Comparison of ENCODE assay signal across 8 mouse cellular contexts in the genomic region with DNA sequence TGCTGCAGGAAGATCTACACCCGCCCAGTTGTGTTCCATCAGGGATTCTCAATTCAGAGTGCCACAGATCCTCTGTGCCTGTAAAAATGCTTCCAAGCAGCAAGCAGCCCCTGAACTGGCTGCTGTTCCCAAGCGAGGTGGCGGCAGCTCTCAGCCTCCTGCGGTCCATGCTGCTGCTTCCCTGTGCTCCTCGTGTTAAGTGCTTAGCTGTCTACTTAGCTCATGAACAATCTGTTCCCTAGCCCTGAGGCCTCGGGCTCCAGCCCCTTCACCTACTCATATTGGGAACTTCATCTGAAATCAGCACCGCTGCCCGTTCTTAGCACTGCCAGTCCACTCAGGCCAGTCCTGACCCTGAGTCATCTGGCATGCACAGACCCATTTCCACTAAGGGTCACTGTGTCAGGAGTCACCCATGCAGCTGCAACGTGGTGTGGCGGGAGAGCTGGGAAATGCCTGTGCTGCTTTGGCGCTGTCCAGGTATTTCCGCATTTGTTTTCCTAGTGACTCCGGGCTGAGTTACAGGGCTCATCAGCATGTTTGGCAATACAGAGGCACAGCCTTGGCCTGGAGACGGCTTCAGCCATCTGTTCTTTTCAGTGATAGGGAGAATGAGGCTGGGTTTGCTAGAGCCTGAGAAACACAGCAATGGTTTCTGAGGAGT.
DNase-seq lines count a peak whose midpoint lies in the region; ATAC-seq and TF ChIP-seq lines count a peak whose summit lies in the region.

No protein-coding gene starts in this region.

- no peaks in the 10 kb centered on the region for H3K36me3 ChIP-seq in heart, embryonic 11.5 days (ENCODE audit: control insufficient read depth, insufficient read depth, low read length)
- no peaks in the 10 kb centered on the region for H3K36me3 ChIP-seq in hindbrain, embryonic 15.5 days

- no peak for TF ChIP-seq POLR2A in brain, embryonic 14.5 days (IDR thresholded peaks at IDR 0.05; ENCODE audit: borderline replicate concordance, extremely low read depth, insufficient read depth, insufficient read length, poor library complexity, severe bottlenecking)

- no peaks in the 10 kb centered on the region for H3K9me3 ChIP-seq in heart, embryonic 11.5 days (replicated peaks; ENCODE audit: control insufficient read depth, low read length)
- H3K9me3 ChIP-seq in hindbrain, embryonic 15.5 days = no peaks in the 10 kb centered on the region

- no peak for ATAC-seq in heart, embryonic 11.5 days (replicated peaks; ENCODE audit: insufficient number of reproducible peaks, low FRiP score, low TSS enrichment)
- peak; percentile 88 for ATAC-seq in frontal cortex, adult (ENCODE audit: low TSS enrichment)
- ATAC-seq in hindbrain, embryonic 15.5 days (ENCODE audit: low FRiP score, low read depth) = peak; percentile 73
- ATAC-seq in granulocyte monocyte progenitor cell, adult 5-6 weeks (replicated peaks; ENCODE audit: poor library complexity, severe bottlenecking) = no peak

- H3K4me2 ChIP-seq in heart, embryonic 11.5 days = no peak overlapping the region
- peak overlapping the region; percentile 17 for H3K4me2 ChIP-seq in hindbrain, embryonic 15.5 days

- H3K27ac ChIP-seq in heart, embryonic 11.5 days (ENCODE audit: low read depth, low read length) = no peak overlapping the region
- H3K27ac ChIP-seq in hindbrain, embryonic 15.5 days (replicated peaks) = peak overlapping the region; percentile 57

- H3K9ac ChIP-seq in heart, embryonic 11.5 days (ENCODE audit: low read depth, low read length) = no peak overlapping the region
- no peak overlapping the region for H3K9ac ChIP-seq in hindbrain, embryonic 15.5 days

- no peak for TF ChIP-seq CTCF in brain, embryonic 14.5 days (IDR thresholded peaks at IDR 0.05; ENCODE audit: borderline replicate concordance, extremely low read depth, insufficient read depth, insufficient read length)

- no peaks in the 10 kb centered on the region for H3K27me3 ChIP-seq in heart, embryonic 11.5 days (ENCODE audit: control insufficient read depth, insufficient read depth, low read length)
- H3K27me3 ChIP-seq in hindbrain, embryonic 15.5 days = no peaks in the 10 kb centered on the region

- no peak overlapping the region for H3K4me3 ChIP-seq in heart, embryonic 11.5 days (ENCODE audit: low read depth, low read length)
- no peak overlapping the region for H3K4me3 ChIP-seq in hindbrain, embryonic 15.5 days

- WGBS in heart, embryonic 11.5 days (ENCODE audit: insufficient replicate concordance) = 42% methylated on average over 14 of the region's 14 CpGs
- WGBS in hindbrain, embryonic 15.5 days = 40% methylated on average over 14 of the region's 14 CpGs

- peak; percentile 98 for DNase-seq in heart, adult 11 months
- peak; percentile 80 for DNase-seq in brain, embryonic 14.5 days (ENCODE audit: low read depth)
- peak; percentile 50 to 71 for DNase-seq in left cerebral cortex, adult 9 months (ENCODE audit: low spot score in 2 of 2)
- DNase-seq in neural tube, embryonic 10.5 days (ENCODE audit: extremely low spot score, low spot score) = peak; percentile 21

- H3K4me1 ChIP-seq in heart, embryonic 11.5 days (ENCODE audit: control insufficient read depth, insufficient read depth, low read length) = peaks cover 22% of the 10 kb centered on the region
- peaks cover 34% of the 10 kb centered on the region for H3K4me1 ChIP-seq in hindbrain, embryonic 15.5 days (replicated peaks)

Comparison
In these comparisons a context has a peak if more than half of its experiments do, and no peak if none do; other contexts are left out.
1. DNase-seq: peak in every context shown above with its lines; median percentile 98 in heart, adult 11 months; 80 in brain, embryonic 14.5 days; 60 in left cerebral cortex, adult 9 months; 21 in neural tube, embryonic 10.5 days.
2. ATAC-seq: peak in frontal cortex, adult (single experiment) and hindbrain, embryonic 15.5 days (single experiment); none in heart, embryonic 11.5 days (single experiment) and granulocyte monocyte progenitor cell, adult 5-6 weeks (single experiment).